Mouse (Mus musculus) forebrain, embryonic 12.5 days (tissue): ENCODE results near the gene Asic2. TPM values are rescaled to one million over a fixed set of nuclear protein-coding genes. Genes with fewer than 3 reads are reported as not detected.

Experiments used
- ATAC-seq: fragments of 200-750 bp; cut with Nextera tagmentation; 2 replicates; pipeline ENCODE4 v1.8.0; 2017; ENCODE audit warnings: moderate TSS enrichment; ENCODE audit not compliant: low FRiP score
- H3K27ac ChIP-seq: fragments of 300-500 bp; sonication (generic); 2 replicates; pipeline ENCODE4 v1.5.1; 2016; ENCODE audit warnings: mild to moderate bottlenecking
- H3K27me3 ChIP-seq: fragments of 300-500 bp; sonication (generic); 2 replicates; pipeline ENCODE4 v1.6.1; 2016; ENCODE audit warnings: mild to moderate bottlenecking
- H3K36me3 ChIP-seq: fragments of 300-500 bp; sonication (generic); replicated peaks from 2 replicates; pipeline ENCODE4 v1.6.1; 2016; ENCODE audit warnings: mild to moderate bottlenecking
- H3K4me1 ChIP-seq: fragments of 300-500 bp; sonication (generic); 2 replicates; pipeline ENCODE4 v1.6.1; 2016
- H3K4me2 ChIP-seq: fragments of 300-500 bp; sonication (generic); 2 replicates; pipeline ENCODE4 v1.6.1; 2016; ENCODE audit warnings: mild to moderate bottlenecking, moderate library complexity
- H3K4me3 ChIP-seq: fragments of 300-500 bp; sonication (generic); replicated peaks from 2 replicates; pipeline ENCODE4 v1.5.1; 2016; ENCODE audit warnings: mild to moderate bottlenecking
- H3K9ac ChIP-seq: fragments of 300-500 bp; sonication (generic); 2 replicates; pipeline ENCODE4 v1.6.1; 2016; ENCODE audit warnings: mild to moderate bottlenecking
- H3K9me3 ChIP-seq: fragments of 300-500 bp; sonication (generic); 2 replicates; pipeline ENCODE4 v1.6.1; 2016
- WGBS: fragments of 180-500 bp; shearing (Covaris S2); methylation state at CpG from one replicate; pipeline ENCODE4 v1.1.7; 2016; 5-methylcytosine and 5-hydroxymethylcytosine counted together
- polyA plus RNA-seq: library from polyadenylated mRNA; unstranded; fragments of >200 nt; fragmentation: Nextera tagmentation; extraction: Ambion mirVana; gene quantifications from 2 replicates; pipeline ENCODE4 v1.2.1, GENCODE M21; 2016

Asic2 gene
- polyA plus RNA-seq, 1 experiment from 2014 or later: 3.3 TPM

GRCm38 (mm10) chr11:81426857-81427256 lies 541.4 kb downstream of the Asic2 start:
- H3K9me3 ChIP-seq: no peaks in the 10 kb centered on the region
- no peaks in the 10 kb centered on the region for H3K27me3 ChIP-seq
- no peak overlapping the region for H3K27ac ChIP-seq
- no peak overlapping the region for H3K4me3 ChIP-seq
- no peak overlapping the region for H3K4me2 ChIP-seq
- WGBS: 61% methylated on average over 14 of the region's 14 CpGs
- no peaks in the 10 kb centered on the region for H3K4me1 ChIP-seq
- no peak for ATAC-seq
- no peaks in the 10 kb centered on the region for H3K36me3 ChIP-seq
- H3K9ac ChIP-seq: no peak overlapping the region

- no peak for ATAC-seq
- 91% methylated on average over 3 of the region's 3 CpGs for WGBS
- H3K36me3 ChIP-seq: no peaks in the 10 kb centered on the region
- no peaks in the 10 kb centered on the region for H3K9me3 ChIP-seq
- H3K4me2 ChIP-seq: no peak overlapping the region
- no peak overlapping the region for H3K4me3 ChIP-seq
- H3K4me1 ChIP-seq: peaks cover 4% of the 10 kb centered on the region; the same call in 1 of the 2 replicates
- no peak overlapping the region for H3K9ac ChIP-seq
- no peak overlapping the region for H3K27ac ChIP-seq
- H3K27me3 ChIP-seq: no peaks in the 10 kb centered on the region
Observed at GRCm38 (mm10) chr11:81419112-81419511, 549.1 kb downstream of the Asic2 start.

- H3K9me3 ChIP-seq: no peaks in the 10 kb centered on the region
- ATAC-seq: no peak
- H3K36me3 ChIP-seq: no peaks in the 10 kb centered on the region
- WGBS: 95% methylated on average over 4 of the region's 4 CpGs
- no peak overlapping the region for H3K4me3 ChIP-seq
- no peak overlapping the region for H3K9ac ChIP-seq
- peaks cover 4% of the 10 kb centered on the region; the same call in 1 of the 2 replicates for H3K4me1 ChIP-seq
- no peak overlapping the region for H3K27ac ChIP-seq
- no peak overlapping the region for H3K4me2 ChIP-seq
- H3K27me3 ChIP-seq: no peaks in the 10 kb centered on the region
Observed at GRCm38 (mm10) chr11:81418027-81418426, 550.2 kb downstream of the Asic2 start.

GRCm38 (mm10) chr11:81416319-81416718 lies 551.9 kb downstream of the Asic2 start:
- Histone ChIP-seq H3K9me3 (no peaks in the 10 kb centered on the region), H3K4me2 (no peak overlapping the region), H3K27me3 (no peaks in the 10 kb centered on the region), H3K4me1 (peaks cover 4% of the 10 kb centered on the region; the same call in 1 of the 2 replicates), H3K27ac (no peak overlapping the region), H3K36me3 (no peaks in the 10 kb centered on the region), H3K4me3 (no peak overlapping the region), H3K9ac (no peak overlapping the region)
- ATAC-seq: no peak
- 83% methylated on average over 6 of the region's 6 CpGs for WGBS

- Histone ChIP-seq H3K27me3 (no peaks in the 10 kb centered on the region), H3K36me3 (no peaks in the 10 kb centered on the region), H3K4me1 (peaks cover 4% of the 10 kb centered on the region; the same call in 1 of the 2 replicates), H3K27ac (no peak overlapping the region), H3K4me2 (no peak overlapping the region), H3K9me3 (no peaks in the 10 kb centered on the region), H3K9ac (no peak overlapping the region), H3K4me3 (no peak overlapping the region)
- no peak for ATAC-seq
- WGBS: 83% methylated on average over 2 of the region's 2 CpGs
Observed at GRCm38 (mm10) chr11:81414596-81414995, 553.7 kb downstream of the Asic2 start.

GRCm38 (mm10) chr11:81411251-81411650 lies 557.0 kb downstream of the Asic2 start:
- Histone ChIP-seq H3K9me3 (no peaks in the 10 kb centered on the region), H3K4me3 (no peak overlapping the region), H3K9ac (no peak overlapping the region), H3K27me3 (no peaks in the 10 kb centered on the region), H3K27ac (no peak overlapping the region), H3K4me1 (peaks cover under 1% of the 10 kb centered on the region; the same call in 1 of the 2 replicates), H3K4me2 (no peak overlapping the region), H3K36me3 (no peaks in the 10 kb centered on the region)
- no peak for ATAC-seq
- whole genome bisulfite sequencing: 85% methylated on average over 4 of the region's 4 CpGs

GRCm38 (mm10) chr11:81405951-81406350 lies 562.3 kb downstream of the Asic2 start:
- H3K9me3 ChIP-seq: no peaks in the 10 kb centered on the region
- no peaks in the 10 kb centered on the region for H3K27me3 ChIP-seq
- no peaks in the 10 kb centered on the region for H3K4me1 ChIP-seq
- no peak overlapping the region for H3K4me2 ChIP-seq
- H3K4me3 ChIP-seq: no peak overlapping the region
- 98% methylated on average over 2 of the region's 2 CpGs for WGBS
- H3K9ac ChIP-seq: no peak overlapping the region
- H3K27ac ChIP-seq: no peak overlapping the region
- H3K36me3 ChIP-seq: no peaks in the 10 kb centered on the region
- ATAC-seq: no peak

- H3K27ac ChIP-seq: no peak overlapping the region
- no peak for ATAC-seq
- WGBS: 90% methylated on average over 8 of the region's 8 CpGs
- H3K36me3 ChIP-seq: no peaks in the 10 kb centered on the region
- no peak overlapping the region for H3K9ac ChIP-seq
- no peak overlapping the region for H3K4me2 ChIP-seq
- no peaks in the 10 kb centered on the region for H3K9me3 ChIP-seq
- H3K27me3 ChIP-seq: no peaks in the 10 kb centered on the region
- no peak overlapping the region for H3K4me3 ChIP-seq
- no peaks in the 10 kb centered on the region for H3K4me1 ChIP-seq
Observed at GRCm38 (mm10) chr11:81402263-81402662, 566.0 kb downstream of the Asic2 start.

- Histone ChIP-seq H3K27ac (no peak overlapping the region), H3K4me1 (no peaks in the 10 kb centered on the region), H3K4me3 (no peak overlapping the region), H3K9ac (no peak overlapping the region), H3K27me3 (no peaks in the 10 kb centered on the region), H3K9me3 (no peaks in the 10 kb centered on the region), H3K36me3 (no peaks in the 10 kb centered on the region), H3K4me2 (no peak overlapping the region)
- 61% methylated on average over 9 of the region's 9 CpGs for WGBS
- no peak for ATAC-seq
Observed at GRCm38 (mm10) chr11:81392855-81393254, 575.4 kb downstream of the Asic2 start.

GRCm38 (mm10) chr11:81386185-81386584 lies 582.1 kb downstream of the Asic2 start:
- Histone ChIP-seq H3K4me2 (no peak overlapping the region), H3K27ac (no peak overlapping the region), H3K27me3 (no peaks in the 10 kb centered on the region), H3K36me3 (no peaks in the 10 kb centered on the region), H3K4me1 (peaks cover 4% of the 10 kb centered on the region; the same call in 1 of the 2 replicates), H3K4me3 (no peak overlapping the region), H3K9me3 (no peaks in the 10 kb centered on the region), H3K9ac (no peak overlapping the region)
- no peak for ATAC-seq
- WGBS: 83% methylated on average over 2 of the region's 2 CpGs

- no peak for ATAC-seq
- H3K4me2 ChIP-seq: no peak overlapping the region
Observed at GRCm38 (mm10) chr11:81385547-81385946, 582.7 kb downstream of the Asic2 start.

GRCm38 (mm10) chr11:81374841-81375240 lies 593.4 kb downstream of the Asic2 start:
- H3K27ac ChIP-seq: no peak overlapping the region
- peaks cover 12% of the 10 kb centered on the region for H3K4me1 ChIP-seq
- H3K36me3 ChIP-seq: no peaks in the 10 kb centered on the region
- H3K4me2 ChIP-seq: no peak overlapping the region
- no peak for ATAC-seq
- no peak overlapping the region for H3K9ac ChIP-seq
- H3K4me3 ChIP-seq: no peak overlapping the region
- H3K9me3 ChIP-seq: peaks cover 3% of the 10 kb centered on the region; the same call in 1 of the 2 replicates
- H3K27me3 ChIP-seq: no peaks in the 10 kb centered on the region

More at GRCm38 (mm10) chr11:81385547-81385946, 582.7 kb downstream of the Asic2 start:
- H3K9ac ChIP-seq: no peak overlapping the region
- no peak overlapping the region for H3K4me3 ChIP-seq
- no peaks in the 10 kb centered on the region for H3K27me3 ChIP-seq
- H3K9me3 ChIP-seq: no peaks in the 10 kb centered on the region
- H3K36me3 ChIP-seq: no peaks in the 10 kb centered on the region
- H3K4me1 ChIP-seq: peaks cover 8% of the 10 kb centered on the region; the same call in 1 of the 2 replicates
- H3K27ac ChIP-seq: no peak overlapping the region

- peaks cover 3% of the 10 kb centered on the region; the same call in 1 of the 2 replicates for H3K9me3 ChIP-seq
- no peak overlapping the region for H3K4me3 ChIP-seq
- H3K27ac ChIP-seq: no peak overlapping the region
- H3K27me3 ChIP-seq: no peaks in the 10 kb centered on the region
- ATAC-seq: no peak
- H3K4me2 ChIP-seq: no peak overlapping the region
- WGBS: 79% methylated on average over 8 of the region's 8 CpGs
- no peaks in the 10 kb centered on the region for H3K36me3 ChIP-seq
- H3K9ac ChIP-seq: no peak overlapping the region
- H3K4me1 ChIP-seq: peaks cover 17% of the 10 kb centered on the region
Observed at GRCm38 (mm10) chr11:81374003-81374710, 594.1 kb downstream of the Asic2 start.
